Mouse (Mus musculus): ENCODE data around the gene Gm21173. TPM values are rescaled to one million over a fixed set of nuclear protein-coding genes. Genes with fewer than 3 reads are reported as not detected.
"Not testable (repeated sequence)": the region's sequence is repeated elsewhere in the genome, so short reads cannot be mapped to it uniquely, and the experiment has no call there.

Gene Gm21173
- not detected in 2 replicates for polyA plus RNA-seq (2015; fragmentation: Nextera tagmentation; extraction: Ambion mirVana)

DNA sequence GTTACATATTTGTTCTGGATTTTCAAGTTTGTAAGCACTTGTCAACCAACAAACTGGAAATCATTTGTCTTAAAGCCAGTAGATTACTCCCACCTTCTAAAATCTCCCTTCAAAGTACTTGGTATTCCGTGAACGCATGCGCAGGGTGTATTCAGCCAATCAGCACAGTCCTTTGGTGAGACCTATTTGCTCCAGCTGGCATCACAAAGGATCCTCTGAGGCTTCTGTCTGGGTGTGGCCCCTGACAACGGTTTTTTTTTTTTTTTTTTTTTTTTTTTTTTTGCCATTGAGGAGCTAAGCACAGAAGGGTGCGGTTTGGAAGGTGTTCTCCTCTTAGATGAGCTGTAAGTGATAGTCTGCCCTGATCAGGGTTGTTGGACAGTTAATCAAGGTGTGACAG, at the start of gene Gm21173:
Gm21173 (plus strand) TSS at position 301 of the 400 bp plus-strand sequence.
- not testable (repeated sequence) for H3K4me3 ChIP-seq (replicated peaks); H3K27me3 ChIP-seq; ATAC-seq (ENCODE audit: insufficient read depth); H3K4me2 ChIP-seq; H3K36me3 ChIP-seq (replicated peaks); H3K9me3 ChIP-seq (replicated peaks); H3K9ac ChIP-seq; H3K4me1 ChIP-seq (replicated peaks); H3K27ac ChIP-seq (replicated peaks)
- WGBS (ENCODE audit: insufficient replicate concordance) = no CpG with 5 or more reads among the region's 5 CpGs

Measured in liver, embryonic 15.5 days (tissue).